Mouse (Mus musculus) neural tube, embryonic 11.5 days (tissue): Measurements from ENCODE around the gene Spdye4c. TPM values are rescaled to one million over a fixed set of nuclear protein-coding genes. Genes with fewer than 3 reads are reported as not detected.

Experiments
- ATAC-seq: fragments of 200-750 bp; cut with Nextera tagmentation; 2 replicates; pipeline ENCODE4 v1.8.0; 2017; ENCODE audit warnings: moderate number of reproducible peaks, mild to moderate bottlenecking, moderate TSS enrichment, moderate library complexity; ENCODE audit not compliant: insufficient read depth, low FRiP score, low TSS enrichment
- DNase-seq: peaks from one replicate; pipeline ENCODE4 v3.0.0-alpha.2; 2015; ENCODE audit warnings: low spot score
- H3K27ac ChIP-seq: fragments of 300-500 bp; sonication (generic); 2 replicates; pipeline ENCODE4 v1.5.1; 2014; ENCODE audit warnings: low read depth, mild to moderate bottlenecking, low read length
- H3K27me3 ChIP-seq: fragments of 300-500 bp; sonication (generic); 2 replicates; pipeline ENCODE4 v1.6.1; 2014; ENCODE audit warnings: mild to moderate bottlenecking, low read length, mixed read lengths; ENCODE audit not compliant: control insufficient read depth, insufficient read depth
- H3K36me3 ChIP-seq: fragments of 300-500 bp; sonication (generic); 2 replicates; pipeline ENCODE4 v1.6.1; 2014; ENCODE audit warnings: mild to moderate bottlenecking, low read length, moderate library complexity, mixed read lengths; ENCODE audit not compliant: control insufficient read depth, insufficient read depth
- H3K4me1 ChIP-seq: fragments of 300-500 bp; sonication (generic); 2 replicates; pipeline ENCODE4 v1.6.1; 2014; ENCODE audit warnings: low read length, mixed read lengths; ENCODE audit not compliant: control insufficient read depth, insufficient read depth
- H3K4me2 ChIP-seq: fragments of 300-500 bp; sonication (generic); 2 replicates; pipeline ENCODE4 v1.6.1; 2014; ENCODE audit warnings: low read depth, mild to moderate bottlenecking, moderate library complexity
- H3K4me3 ChIP-seq: fragments of 300-500 bp; sonication (generic); 2 replicates; pipeline ENCODE4 v1.5.1; 2014; ENCODE audit warnings: low read depth, low read length
- H3K9ac ChIP-seq: fragments of 300-500 bp; sonication (generic); 2 replicates; pipeline ENCODE4 v1.6.1; 2014; ENCODE audit warnings: mild to moderate bottlenecking, low read length
- H3K9me3 ChIP-seq: fragments of 300-500 bp; sonication (generic); 2 replicates; pipeline ENCODE4 v1.6.1; 2016; ENCODE audit warnings: low read length; ENCODE audit not compliant: control insufficient read depth
- WGBS: fragments of 180-500 bp; shearing (Covaris S2); extraction: QIAGEN DNeasy Blood & Tissue Kit; methylation state at CpG from one replicate; pipeline ENCODE4 v1.1.7; 2014; 5-methylcytosine and 5-hydroxymethylcytosine counted together
- polyA plus RNA-seq: library from polyadenylated mRNA; unstranded; fragments of >200 nt; fragmentation: Nextera tagmentation; extraction: Ambion mirVana; gene quantifications from 2 replicates; pipeline ENCODE4 v1.2.1, GENCODE M21; 2014

Gene Spdye4c
- polyA plus RNA-seq, 1 experiment from 2014 or later, result not detected

- H3K27ac ChIP-seq, result no peak overlapping the region
- H3K9me3 ChIP-seq, result no peaks in the 10 kb centered on the region
- H3K4me3 ChIP-seq, result no peak overlapping the region
- no peak for ATAC-seq
- no peak for DNase-seq
- H3K9ac ChIP-seq, result no peak overlapping the region
- 78% methylated on average over 4 of the region's 4 CpGs for WGBS
- no peaks in the 10 kb centered on the region for H3K27me3 ChIP-seq
- no peaks in the 10 kb centered on the region for H3K36me3 ChIP-seq
- no peak overlapping the region for H3K4me2 ChIP-seq
- no peaks in the 10 kb centered on the region for H3K4me1 ChIP-seq
These were observed 20.0 kb upstream of the Spdye4c start for GRCm38 (mm10) chr2:128571001-128571400.

- Histone ChIP-seq H3K27me3 (no peaks in the 10 kb centered on the region), H3K36me3 (no peaks in the 10 kb centered on the region), H3K9ac (no peak overlapping the region), H3K4me3 (no peak overlapping the region), H3K4me1 (no peaks in the 10 kb centered on the region), H3K27ac (no peak overlapping the region), H3K9me3 (no peaks in the 10 kb centered on the region), H3K4me2 (no peak overlapping the region)
- ATAC-seq (no peak), DNase-seq (peak; percentile 79)
- WGBS, result 51% methylated on average over 16 of the region's 16 CpGs
These were observed 18.0 kb upstream of the Spdye4c start for GRCm38 (mm10) chr2:128572726-128573624.

GRCm38 (mm10) chr2:128582881-128583280 lies 8.1 kb upstream of the Spdye4c start:
- 69% methylated on average over 5 of the region's 5 CpGs for WGBS
- ATAC-seq, result no peak

GRCm38 (mm10) chr2:128592301-128592700 lies 1.3 kb downstream of the Spdye4c start:
- Histone ChIP-seq H3K9me3 (no peaks in the 10 kb centered on the region), H3K4me2 (no peak overlapping the region), H3K27ac (no peak overlapping the region), H3K4me3 (no peak overlapping the region), H3K4me1 (no peaks in the 10 kb centered on the region), H3K36me3 (no peaks in the 10 kb centered on the region), H3K27me3 (no peaks in the 10 kb centered on the region), H3K9ac (no peak overlapping the region)
- WGBS, result 92% methylated on average over 7 of the region's 7 CpGs
- no peak for ATAC-seq
- DNase-seq, result no peak

More at GRCm38 (mm10) chr2:128582881-128583280, 8.1 kb upstream of the Spdye4c start:
- H3K27me3 ChIP-seq, result no peaks in the 10 kb centered on the region
- H3K4me1 ChIP-seq, result no peaks in the 10 kb centered on the region
- no peak overlapping the region for H3K4me2 ChIP-seq
- no peaks in the 10 kb centered on the region for H3K36me3 ChIP-seq
- H3K4me3 ChIP-seq, result no peak overlapping the region
- H3K27ac ChIP-seq, result no peak overlapping the region
- DNase-seq, result no peak
- H3K9ac ChIP-seq, result no peak overlapping the region
- no peaks in the 10 kb centered on the region for H3K9me3 ChIP-seq

- no peaks in the 10 kb centered on the region for H3K27me3 ChIP-seq
- H3K4me1 ChIP-seq, result no peaks in the 10 kb centered on the region
- H3K4me2 ChIP-seq, result no peak overlapping the region
- DNase-seq (no peak), ATAC-seq (no peak)
- H3K9me3 ChIP-seq, result no peaks in the 10 kb centered on the region
- no peaks in the 10 kb centered on the region for H3K36me3 ChIP-seq
- H3K4me3 ChIP-seq, result no peak overlapping the region
- WGBS, result 30% methylated on average over 2 of the region's 2 CpGs
- no peak overlapping the region for H3K27ac ChIP-seq
- H3K9ac ChIP-seq, result no peak overlapping the region
These were observed 10.5 kb downstream of the Spdye4c start for GRCm38 (mm10) chr2:128601534-128601933.

GRCm38 (mm10) chr2:128609286-128609685 lies 18.3 kb downstream of the Spdye4c start:
- Histone ChIP-seq H3K4me2 (no peak overlapping the region), H3K4me3 (no peak overlapping the region), H3K27me3 (no peaks in the 10 kb centered on the region), H3K36me3 (peaks cover 13% of the 10 kb centered on the region), H3K9me3 (no peaks in the 10 kb centered on the region), H3K27ac (no peak overlapping the region), H3K4me1 (no peaks in the 10 kb centered on the region), H3K9ac (no peak overlapping the region)
- DNase-seq (no peak), ATAC-seq (no peak)
- 81% methylated on average over 5 of the region's 5 CpGs for WGBS

GRCm38 (mm10) chr2:128611178-128611577 lies 20.2 kb downstream of the Spdye4c start:
- Histone ChIP-seq H3K27ac (no peak overlapping the region), H3K9ac (no peak overlapping the region), H3K36me3 (peaks cover 19% of the 10 kb centered on the region), H3K27me3 (no peaks in the 10 kb centered on the region), H3K4me2 (no peak overlapping the region), H3K4me1 (no peaks in the 10 kb centered on the region), H3K4me3 (no peak overlapping the region), H3K9me3 (no peaks in the 10 kb centered on the region)
- 95% methylated on average over 8 of the region's 8 CpGs for WGBS
- DNase-seq (no peak), ATAC-seq (no peak)

- WGBS, result 90% methylated on average over 7 of the region's 7 CpGs
- Histone ChIP-seq H3K4me2 (no peak overlapping the region), H3K27ac (no peak overlapping the region), H3K9ac (no peak overlapping the region), H3K9me3 (no peaks in the 10 kb centered on the region), H3K4me1 (no peaks in the 10 kb centered on the region), H3K36me3 (peaks cover 24% of the 10 kb centered on the region), H3K27me3 (no peaks in the 10 kb centered on the region), H3K4me3 (no peak overlapping the region)
- DNase-seq (no peak), ATAC-seq (no peak)
These were observed 21.3 kb downstream of the Spdye4c start for GRCm38 (mm10) chr2:128612275-128612674.

GRCm38 (mm10) chr2:128613365-128613764 lies 22.4 kb downstream of the Spdye4c start:
- H3K4me2 ChIP-seq, result no peak overlapping the region
- no peak overlapping the region for H3K4me3 ChIP-seq
- no peaks in the 10 kb centered on the region for H3K27me3 ChIP-seq
- no peak overlapping the region for H3K9ac ChIP-seq
- peaks cover 29% of the 10 kb centered on the region for H3K36me3 ChIP-seq
- DNase-seq (no peak), ATAC-seq (no peak)
- H3K9me3 ChIP-seq, result no peaks in the 10 kb centered on the region
- H3K27ac ChIP-seq, result no peak overlapping the region
- 95% methylated on average over 5 of the region's 5 CpGs for WGBS
- H3K4me1 ChIP-seq, result no peaks in the 10 kb centered on the region
